Mouse (Mus musculus) urinary bladder, adult 2 months (tissue): ENCODE data around the gene Gm17606. TPM values are rescaled to one million over a fixed set of nuclear protein-coding genes. Genes with fewer than 3 reads are reported as not detected.
"Not testable (repeated sequence)": the region's sequence is repeated elsewhere in the genome, so short reads cannot be mapped to it uniquely, and the experiment has no call there.

ENCODE experiments used
- DNase-seq: peaks from one replicate; pipeline ENCODE4 v3.0.0; 2022; ENCODE audit warnings: low spot score
- polyA plus RNA-seq: library from polyadenylated mRNA; depleted of rRNA; stranded (reverse); fragments of >200 nt; gene quantifications from 2 replicates; pipeline ENCODE4 v1.2.3, GENCODE M21; 2012; rRNA removed

Gm17606 gene
- not detected in 2 replicates for polyA plus RNA-seq

GRCm38 (mm10) chr14:54640946-54641304 lies at the start of gene Gm17606:
TSS of gene Gm17606 (plus strand) at chr14:54640952.
- DNase-seq = no peak

GRCm38 (mm10) chr14:54591056-54591455 lies 49.7 kb upstream of the Gm17606 start:
- DNase-seq = no peak

- DNase-seq = no peak
Observed at GRCm38 (mm10) chr14:54592319-54592934, 48.3 kb upstream of the Gm17606 start.

GRCm38 (mm10) chr14:54594055-54594454 lies 46.7 kb upstream of the Gm17606 start:
- DNase-seq = no peak

GRCm38 (mm10) chr14:54594631-54595414 lies 45.9 kb upstream of the Gm17606 start:
- DNase-seq = no peak

- no peak for DNase-seq
Observed at GRCm38 (mm10) chr14:54597084-54597483, 43.7 kb upstream of the Gm17606 start.

- DNase-seq = no peak
Observed at GRCm38 (mm10) chr14:54601601-54602000, 39.2 kb upstream of the Gm17606 start.

GRCm38 (mm10) chr14:54602613-54603012 lies 38.1 kb upstream of the Gm17606 start:
- DNase-seq = no peak

GRCm38 (mm10) chr14:54603038-54603654 lies 37.6 kb upstream of the Gm17606 start:
- DNase-seq = peak; percentile 89

- no peak for DNase-seq
Observed at GRCm38 (mm10) chr14:54603686-54604085, 37.1 kb upstream of the Gm17606 start.

GRCm38 (mm10) chr14:54605752-54606321 lies 34.9 kb upstream of the Gm17606 start, which contains the start of gene 4931414P19Rik:
TSS of gene 4931414P19Rik (minus strand) at chr14:54605993.
- peak; percentile 64 for DNase-seq

GRCm38 (mm10) chr14:54607226-54607625 lies 33.5 kb upstream of the Gm17606 start:
- no peak for DNase-seq

GRCm38 (mm10) chr14:54609245-54609644 lies 31.5 kb upstream of the Gm17606 start:
- DNase-seq = no peak

- no peak for DNase-seq
Observed at GRCm38 (mm10) chr14:54609962-54610361, 30.8 kb upstream of the Gm17606 start.

GRCm38 (mm10) chr14:54610648-54611047 lies 30.1 kb upstream of the Gm17606 start:
- no peak for DNase-seq

GRCm38 (mm10) chr14:54614130-54614529 lies 26.6 kb upstream of the Gm17606 start:
- not testable (repeated sequence) for DNase-seq

- no peak for DNase-seq
Observed at GRCm38 (mm10) chr14:54616226-54616825, 24.4 kb upstream of the Gm17606 start.

- DNase-seq = no peak
Observed at GRCm38 (mm10) chr14:54617152-54617896, 23.4 kb upstream of the Gm17606 start.

- peak; percentile 83 for DNase-seq
Observed at GRCm38 (mm10) chr14:54617897-54618365, 22.8 kb upstream of the Gm17606 start, which contains the start of gene Psmb5. TSS of gene Psmb5 (minus strand) at chr14:54618022.

- no peak for DNase-seq
Observed at GRCm38 (mm10) chr14:54621133-54621532, 19.6 kb upstream of the Gm17606 start, which contains the start of gene Psmb11. TSS of gene Psmb11 (plus strand) at chr14:54621433.

- no peak for DNase-seq
Observed at GRCm38 (mm10) chr14:54623334-54623733, 17.4 kb upstream of the Gm17606 start.
